Mouse (Mus musculus) thymus, adult 18-20 months (tissue): Measurements from ENCODE around the gene Pxdn.

ENCODE experiments used
- DNase-seq, 2 experiments: peaks; one replicate each; pipeline ENCODE4 v3.0.0; 2022; ENCODE audit warnings: mixed read lengths in 2 of 2

Gene Pxdn

GRCm38 (mm10) chr12:29954464-29954863, 17.1 kb downstream of the Pxdn start:
- DNase-seq = no peak

GRCm38 (mm10) chr12:29956969-29957368, 19.6 kb downstream of the Pxdn start:
- no peak for DNase-seq

DNA sequence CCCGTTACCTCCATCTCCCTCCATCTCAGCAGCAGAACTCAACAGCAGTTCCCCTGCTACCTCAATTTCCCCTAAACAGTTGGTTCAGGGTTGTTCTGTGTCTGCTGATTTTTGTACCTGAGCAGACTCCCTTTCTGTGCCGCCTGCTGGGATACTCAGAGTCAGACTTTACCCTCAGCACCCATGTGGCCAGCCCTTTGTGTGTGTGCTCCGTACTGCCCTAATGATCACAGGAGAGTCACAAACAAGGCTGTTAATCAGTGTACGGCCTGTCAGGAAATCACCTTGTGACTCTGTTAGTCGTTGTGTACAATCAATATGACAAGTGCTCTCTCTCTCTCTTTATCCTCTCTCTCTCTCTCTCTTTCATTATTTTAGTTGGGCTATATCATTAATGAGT, 21.2 kb downstream of the Pxdn start:
- no peak for DNase-seq

GRCm38 (mm10) chr12:29961041-29961440, 23.6 kb downstream of the Pxdn start:
- DNase-seq = no peak

GRCm38 (mm10) chr12:29965016-29965415, 27.6 kb downstream of the Pxdn start:
- DNase-seq = no peak

GRCm38 (mm10) chr12:29971795-29972464, 34.5 kb downstream of the Pxdn start:
- no peak for DNase-seq

DNA sequence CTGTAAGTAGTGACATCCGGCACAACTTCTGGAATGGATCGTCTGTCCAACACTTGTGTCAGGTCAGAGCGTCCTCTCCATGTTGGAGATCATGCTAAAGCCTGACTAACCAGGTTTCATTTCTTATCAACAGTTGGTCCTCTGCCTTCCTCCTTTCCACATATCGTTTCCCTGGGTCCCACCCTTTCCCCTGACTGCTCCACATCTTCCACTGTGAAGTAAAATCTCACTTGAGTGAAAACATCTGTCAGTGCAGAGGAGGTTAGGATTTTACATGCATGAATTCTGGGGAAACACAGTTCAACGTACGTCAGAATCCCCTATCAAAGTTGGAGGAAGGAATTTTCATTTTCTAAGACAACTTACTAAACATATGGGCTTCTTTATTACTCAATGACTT, 35.1 kb downstream of the Pxdn start:
- DNase-seq = no peak

DNA sequence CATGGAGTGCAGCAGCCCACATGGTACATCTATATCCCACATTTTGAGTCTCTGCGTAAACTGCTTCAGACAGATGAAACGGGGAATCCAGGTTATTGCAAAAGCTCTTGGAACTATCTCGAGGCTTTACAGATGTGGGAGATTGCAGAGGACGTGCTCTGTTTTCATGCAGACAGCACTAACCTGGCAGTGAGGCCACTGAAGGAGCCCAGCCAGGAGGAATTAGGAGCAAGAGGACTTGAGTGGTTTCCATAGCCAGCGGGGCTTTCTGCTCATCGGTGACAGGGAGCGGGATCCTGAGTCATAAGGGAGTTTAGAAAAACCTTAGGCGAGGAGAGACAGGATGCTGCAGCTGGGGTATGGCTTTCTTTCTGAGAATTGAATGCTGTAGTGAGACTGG, 42.7 kb downstream of the Pxdn start:
- no peak for DNase-seq

DNA sequence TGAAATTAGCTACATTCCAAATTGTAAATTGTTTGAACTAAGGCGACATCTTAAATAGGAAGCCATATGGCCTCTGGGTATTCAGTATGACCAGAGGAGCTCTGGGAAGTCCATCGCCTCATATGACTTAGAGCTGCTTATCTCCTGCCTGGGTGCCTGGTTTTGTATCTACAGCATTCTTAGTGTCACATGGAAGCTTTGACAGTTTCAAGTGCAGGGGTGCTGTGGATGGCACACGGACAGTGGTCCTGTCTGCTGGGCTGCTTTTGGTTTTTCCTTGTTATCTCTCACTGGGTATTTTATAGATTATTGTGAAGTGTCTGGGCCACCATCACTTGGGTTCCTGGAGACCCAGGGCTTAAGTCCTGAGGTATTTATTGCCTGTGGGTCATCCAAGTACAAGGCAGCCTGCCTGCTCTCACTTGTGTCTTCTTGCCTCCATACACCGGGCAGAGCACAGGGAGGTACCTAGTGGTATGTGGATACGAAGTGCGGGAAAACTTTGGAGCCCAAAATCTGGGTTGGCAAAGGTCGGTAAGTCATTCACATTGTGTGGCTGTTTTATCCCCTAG, 44.4 kb downstream of the Pxdn start:
- no peak for DNase-seq

DNA sequence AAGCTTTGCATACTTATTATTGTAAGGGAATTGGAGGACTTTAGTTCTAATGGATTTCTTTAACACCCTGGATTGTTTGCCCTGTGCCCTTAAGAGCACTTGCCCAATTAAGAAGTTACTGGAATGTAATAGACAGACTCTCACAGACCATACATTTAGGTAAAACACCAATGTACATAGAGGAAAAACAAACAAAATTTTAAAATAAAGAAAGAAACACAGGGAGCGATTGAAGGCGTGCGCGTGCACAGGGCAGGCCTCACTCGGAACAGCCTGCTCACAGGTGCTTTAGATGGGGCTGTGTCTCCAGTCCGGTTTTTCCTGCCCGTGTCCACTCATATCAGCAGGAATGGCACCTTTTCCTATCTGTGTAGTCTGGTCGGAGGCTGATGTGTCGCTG, 45.8 kb downstream of the Pxdn start:
- no peak for DNase-seq

GRCm38 (mm10) chr12:29985126-29985525, 47.7 kb downstream of the Pxdn start:
- no peak for DNase-seq

DNA sequence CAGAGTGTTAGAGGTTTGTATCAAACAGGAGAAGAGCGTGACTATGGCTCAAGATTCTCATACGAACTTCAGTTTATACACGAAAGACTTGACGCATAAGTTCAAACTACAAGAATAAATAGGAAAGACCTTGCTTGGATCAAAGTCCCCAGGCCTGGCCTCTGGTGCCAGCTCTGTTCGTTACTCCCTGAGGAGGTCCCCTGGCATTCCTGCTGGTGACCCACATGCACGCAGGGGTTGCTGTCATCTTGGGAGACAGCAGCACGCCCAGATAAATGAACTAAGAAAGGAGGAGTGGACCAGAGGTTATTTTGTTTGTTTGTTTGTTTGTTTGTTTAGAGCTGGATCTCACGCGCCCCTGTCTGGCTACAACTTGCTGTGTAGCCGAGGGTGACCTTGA, 48.8 kb downstream of the Pxdn start:
- no peak for DNase-seq

GRCm38 (mm10) chr12:29998895-29999294, 61.5 kb downstream of the Pxdn start:
- no peak for DNase-seq

- DNase-seq = no peak
Measured at GRCm38 (mm10) chr12:30001951-30002350, 64.5 kb downstream of the Pxdn start.

DNA sequence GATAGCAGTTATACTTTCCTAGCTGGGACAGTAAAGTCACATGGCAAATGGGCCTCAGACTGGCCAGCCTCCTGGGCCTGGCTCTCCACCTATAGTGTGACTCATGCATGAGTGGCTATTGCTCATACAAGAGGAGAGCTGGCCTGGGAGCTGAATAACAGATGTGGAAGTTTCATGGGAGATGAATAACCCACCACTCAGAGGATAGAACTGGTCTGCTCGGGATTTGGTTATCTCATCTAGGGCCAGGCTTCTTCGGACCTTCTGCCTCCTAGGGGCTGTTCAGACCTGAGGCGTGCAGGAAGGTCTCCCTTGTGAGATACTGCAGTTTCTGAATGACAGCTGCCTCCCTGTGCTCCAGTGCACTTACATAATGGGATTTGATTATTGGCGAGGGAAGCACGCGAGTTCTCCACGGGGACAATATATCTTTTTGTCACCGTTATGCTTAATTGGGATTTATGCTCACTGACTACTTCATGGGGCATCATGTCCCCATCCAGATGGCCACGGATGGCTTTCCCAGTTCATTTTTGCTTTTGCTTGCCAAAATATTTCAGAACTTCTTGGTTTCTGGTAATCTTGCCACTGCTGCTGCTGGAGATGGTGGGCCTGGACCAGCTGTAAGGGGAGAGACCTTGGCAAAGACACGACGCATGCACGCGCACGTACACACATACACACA, 66.4 kb downstream of the Pxdn start:
- DNase-seq = no peak

- no peak for DNase-seq
Measured at GRCm38 (mm10) chr12:30004365-30004723, 66.9 kb downstream of the Pxdn start.

GRCm38 (mm10) chr12:30006586-30006985, 69.2 kb downstream of the Pxdn start:
- no peak for DNase-seq

- DNase-seq = no peak
Measured at GRCm38 (mm10) chr12:30008741-30009140, 71.3 kb downstream of the Pxdn start.

DNA sequence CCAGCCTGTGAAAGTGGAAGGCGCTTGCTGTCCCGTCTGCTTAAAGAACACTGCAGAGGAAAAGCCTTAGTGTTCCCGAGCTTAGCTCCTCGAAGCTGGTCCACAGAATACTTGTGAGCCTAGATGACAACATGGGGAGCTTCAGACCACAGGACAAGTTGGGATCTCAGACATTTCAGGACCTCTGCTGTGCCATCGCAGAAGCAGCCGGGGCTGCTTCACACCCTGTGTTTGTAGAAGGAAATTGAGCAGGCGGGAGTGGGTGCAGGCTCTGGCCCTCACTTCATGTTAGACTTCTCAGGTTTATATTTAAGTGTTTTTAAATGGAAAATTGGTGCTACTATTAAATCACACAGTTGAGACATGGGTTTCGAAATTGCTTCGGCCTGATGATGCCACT, 78.1 kb downstream of the Pxdn start:
- DNase-seq = no peak

DNA sequence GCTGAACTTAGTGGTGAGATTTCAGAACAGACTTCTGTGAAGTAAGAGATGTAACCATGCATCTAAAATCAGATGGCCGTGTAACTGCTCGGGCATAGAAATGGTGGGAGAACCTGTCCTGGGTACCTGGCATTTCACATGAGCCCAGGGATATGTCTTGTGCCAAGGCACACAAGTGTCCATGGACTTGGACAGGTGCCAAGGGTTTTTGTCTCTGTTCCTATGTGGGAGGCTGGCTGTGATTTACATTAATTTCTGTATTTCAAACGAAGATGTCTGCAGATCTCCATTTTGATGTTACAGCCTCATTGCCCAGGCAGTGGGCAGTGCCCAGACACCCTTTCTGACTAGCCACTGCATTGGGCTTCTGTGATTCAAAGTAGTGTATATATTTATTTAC, 79.7 kb downstream of the Pxdn start:
- DNase-seq = no peak

GRCm38 (mm10) chr12:30020447-30020846, 83.0 kb downstream of the Pxdn start:
- no peak for DNase-seq

DNA sequence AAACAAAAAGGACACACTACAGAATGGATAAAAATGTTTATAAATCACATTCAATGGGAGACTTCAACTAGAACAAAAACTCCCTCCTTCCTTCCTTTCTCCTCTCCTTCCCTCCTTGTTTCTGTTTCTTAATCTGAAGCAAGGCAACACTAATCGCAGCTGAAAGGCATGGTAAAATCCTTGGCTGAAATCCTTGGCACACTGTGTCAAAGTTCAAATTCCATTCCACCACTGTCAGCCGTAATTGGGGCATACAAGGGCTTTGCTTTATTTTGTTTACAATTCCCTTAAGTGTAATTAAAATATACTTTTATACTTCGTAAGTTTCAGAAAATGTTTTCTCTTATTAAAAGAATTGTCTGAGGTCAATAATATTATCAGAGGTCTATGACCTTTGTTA, 86.1 kb downstream of the Pxdn start:
- no peak for DNase-seq

- DNase-seq = no peak
Measured at GRCm38 (mm10) chr12:30024264-30024825, 86.9 kb downstream of the Pxdn start.

DNA sequence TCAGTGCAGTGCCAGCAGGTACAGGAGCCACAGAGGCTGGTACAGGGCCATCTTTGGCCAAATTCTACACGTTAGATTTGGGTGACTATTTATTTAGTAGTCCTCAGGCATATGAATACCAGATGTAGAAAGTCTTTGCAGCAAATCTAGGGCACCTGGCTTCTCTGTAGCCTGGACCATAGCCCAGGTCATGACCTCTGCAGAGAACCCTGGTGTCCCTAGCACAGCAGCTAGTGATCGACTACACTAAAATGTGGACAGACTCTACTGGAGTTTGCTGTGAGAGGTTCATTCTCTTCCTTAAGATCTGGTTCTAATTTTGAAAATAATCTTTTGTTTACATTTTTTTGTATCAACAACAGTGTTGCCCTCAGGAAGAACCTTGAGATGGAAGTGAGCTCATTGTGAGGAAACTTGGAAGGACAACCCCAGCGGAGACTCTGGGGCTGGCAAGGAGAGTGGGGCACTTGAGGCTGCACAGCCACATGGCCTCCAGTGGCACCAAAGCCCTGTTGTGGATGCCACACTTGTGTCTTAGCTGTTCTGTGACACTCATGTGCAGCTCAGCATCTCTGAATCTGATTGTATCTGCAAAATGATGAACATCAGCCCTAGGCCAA, 90.4 kb downstream of the Pxdn start:
- DNase-seq = no peak
